Mouse (Mus musculus): ENCODE measurements around the gene Srgn. TPM values are rescaled to one million over a fixed set of nuclear protein-coding genes. Genes with fewer than 3 reads are reported as not detected.

Srgn gene
- total and polyA plus RNA-seq, 2 experiments: 5.0 to 15.9 TPM

- peak within 1 kb of the TSS; percentile 99 for H3K4me3 ChIP-seq (ENCODE audit: insufficient read depth, low read depth, low read length)
- WGBS: under 1% methylated on average over 69 of the region's 73 CpGs
- peak within 1 kb of the TSS; percentile 89 for H3K27ac ChIP-seq (replicated peaks; ENCODE audit: insufficient read depth, low read depth, low read length)
- peak within 1 kb of the TSS; percentile 95 for H3K9ac ChIP-seq (ENCODE audit: low read depth, low read length)
- H3K36me3 ChIP-seq (ENCODE audit: control insufficient read depth, insufficient read depth, low read length): peaks cover 16% of the 10 kb centered on the region
- H3K79me2 ChIP-seq (ENCODE audit: control insufficient read depth, insufficient read depth, low read length): peaks cover 6% of the 10 kb centered on the region; the same call in 1 of the 2 replicates
- TF ChIP-seq POLR2A (IDR thresholded peaks at IDR 0.05; ENCODE audit: extremely low read depth, insufficient read depth, low read length): 0 out of 2 replicates have a peak, but pooled peaks have one; percentile 21
- TF ChIP-seq CTCF (IDR thresholded peaks at IDR 0.05; ENCODE audit: low read depth, low read length): no peak
- DNase-seq (ENCODE audit: extremely low read depth, low read depth, low spot score): peak; percentile 91
- no peaks in the 10 kb centered on the region for H3K27me3 ChIP-seq (ENCODE audit: control insufficient read depth, insufficient read depth, low read length)
- peaks cover 6% of the 10 kb centered on the region; the same call in 1 of the 2 replicates for H3K4me1 ChIP-seq (ENCODE audit: control insufficient read depth, insufficient read depth, low read length)
Measured at GRCm38 (mm10) chr10:62449364-62450279, 77.6 kb downstream of the Srgn start, which contains the start of the genes 4930507D05Rik and Supv3l1. TSS of gene 4930507D05Rik (plus strand) at chr10:62449489. TSS of gene Supv3l1 (minus strand) at chr10:62449738.

Other genes starting within 250 kb of the Srgn start
- gene Hk1, start 147.5 kb downstream of the Srgn start, total RNA-seq (2014; rRNA removed): 1.6 and 1.7 TPM in 2 replicates
- gene Hk1, start 147.5 kb downstream of the Srgn start, polyA plus RNA-seq (2012; rRNA removed): 1.4 TPM in 2 replicates
- gene Hkdc1, start 105.0 kb downstream of the Srgn start, total RNA-seq (2014; rRNA removed): under 0.01 and 0.18 TPM in 2 replicates
- 0.05 TPM in 1 of 2 replicates, not detected in the other for gene Hkdc1, start 105.0 kb downstream of the Srgn start, polyA plus RNA-seq (2012; rRNA removed)
- 0.09 and 0.27 TPM in 2 replicates for gene 4930507D05Rik, start 78.0 kb downstream of the Srgn start, total RNA-seq (2014; rRNA removed)
- 0.12 TPM in 1 of 2 replicates, not detected in the other for gene 4930507D05Rik, start 78.0 kb downstream of the Srgn start, polyA plus RNA-seq (2012; rRNA removed)
- gene Supv3l1, start 77.7 kb downstream of the Srgn start, total RNA-seq (2014; rRNA removed): 18.8 and 19.1 TPM in 2 replicates
- 10.5 and 12.1 TPM in 2 replicates for gene Supv3l1, start 77.7 kb downstream of the Srgn start, polyA plus RNA-seq (2012; rRNA removed)
- gene Vps26a, start 40.6 kb downstream of the Srgn start, total RNA-seq (2014; rRNA removed): 34.1 and 39.7 TPM in 2 replicates
- gene Vps26a, start 40.6 kb downstream of the Srgn start, polyA plus RNA-seq (2012; rRNA removed): 7.2 and 7.7 TPM in 2 replicates
- gene Kif1bp, start 51.0 kb upstream of the Srgn start, total RNA-seq (2014; rRNA removed): 8.3 and 8.6 TPM in 2 replicates
- 8.2 and 9.8 TPM in 2 replicates for gene Kif1bp, start 51.0 kb upstream of the Srgn start, polyA plus RNA-seq (2012; rRNA removed)
- 10.9 and 11.8 TPM in 2 replicates for gene Ddx21, start 74.8 kb upstream of the Srgn start, total RNA-seq (2014; rRNA removed)
- 5.8 and 7.2 TPM in 2 replicates for gene Ddx21, start 74.8 kb upstream of the Srgn start, polyA plus RNA-seq (2012; rRNA removed)
- 41.6 and 53.6 TPM in 2 replicates for gene Ddx50, start 123.8 kb upstream of the Srgn start, total RNA-seq (2014; rRNA removed)
- gene Ddx50, start 123.8 kb upstream of the Srgn start, polyA plus RNA-seq (2012; rRNA removed): 8.1 and 10.3 TPM in 2 replicates
- gene Stox1, start 198.7 kb upstream of the Srgn start, total RNA-seq (2014; rRNA removed): 0.18 and 0.20 TPM in 2 replicates
- gene Stox1, start 198.7 kb upstream of the Srgn start, polyA plus RNA-seq (2012; rRNA removed): 0.04 and 0.06 TPM in 2 replicates